Mouse (Mus musculus): Measurements from ENCODE around the gene Wwc2. TPM values are rescaled to one million over a fixed set of nuclear protein-coding genes. Genes with fewer than 3 reads are reported as not detected.

The Wwc2 gene
- polyA plus RNA-seq, 1 experiment from 2014 or later: 14.7 TPM

DNA sequence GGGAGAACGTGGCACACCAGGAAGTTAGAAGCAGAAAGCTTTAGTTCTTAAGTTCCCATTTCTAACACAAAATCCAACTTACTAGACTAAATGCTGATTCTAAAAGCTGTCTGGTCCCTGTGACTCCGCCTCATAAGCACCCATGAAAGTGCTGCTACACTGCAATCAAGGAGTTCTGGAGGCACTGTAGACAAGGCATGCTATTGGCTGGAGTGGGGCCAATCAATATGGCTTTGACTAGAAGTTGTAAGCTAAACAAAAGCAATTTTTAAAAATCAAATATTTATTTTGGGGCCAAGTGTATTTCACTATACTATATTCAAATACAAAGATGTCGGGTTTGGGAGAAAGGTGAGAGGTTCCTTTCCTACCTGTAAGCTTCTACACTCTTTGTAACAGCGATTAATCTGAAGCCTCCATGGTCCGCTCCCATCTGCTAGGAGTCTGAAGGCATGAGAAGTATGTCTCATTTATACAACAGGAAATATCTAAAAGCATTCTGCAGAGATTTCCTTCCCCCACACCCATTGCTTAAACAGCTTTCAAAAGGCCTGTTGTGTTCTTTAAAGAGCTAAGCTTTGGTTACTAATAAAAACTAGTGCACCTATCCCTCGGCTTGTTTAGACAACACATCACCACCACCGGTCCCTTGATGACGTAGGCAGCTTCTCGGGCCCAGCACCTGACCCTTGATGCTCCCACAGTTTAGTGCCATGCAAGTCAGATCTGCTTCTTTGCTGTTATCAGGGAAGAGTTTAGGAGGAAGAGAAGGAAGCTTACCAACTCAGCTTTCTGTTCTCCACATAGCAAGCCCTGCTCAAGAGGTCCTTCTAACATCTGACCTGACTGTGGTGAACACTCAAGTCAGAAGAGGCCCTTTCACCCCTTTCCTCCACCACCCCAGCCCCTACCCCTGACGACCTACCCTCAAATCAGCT, 50.5 kb downstream of the Wwc2 start:
- H3K4me1 ChIP-seq (ENCODE audit: control insufficient read depth in 2 of 2, insufficient read depth in 2 of 2, low read length in 2 of 2): peaks cover 22 to 28% of the 10 kb centered on the region in 2 experiments
- no peaks in the 10 kb centered on the region for H3K9me3 ChIP-seq (ENCODE audit: control insufficient read depth, low read length)
- H3K4me2 ChIP-seq (ENCODE audit: low read length): no peak overlapping the region
- no peak overlapping the region for H3K4me3 ChIP-seq (ENCODE audit: control insufficient read depth in 1 of 2, insufficient read depth in 1 of 2, low read depth in 1 of 2, low read length in 2 of 2)
- H3K27me3 ChIP-seq (ENCODE audit: control insufficient read depth, insufficient read depth, low read length): no peaks in the 10 kb centered on the region
- peak overlapping the region; percentile 40 to 70 for H3K27ac ChIP-seq (replicated peaks in 1 of 2; ENCODE audit: control insufficient read depth in 1 of 2, insufficient read depth in 1 of 2, low read depth in 2 of 2, low read length in 2 of 2)
- ATAC-seq (ENCODE audit: insufficient number of reproducible peaks, insufficient read depth, low FRiP score, low read depth): no peak
- H3K9ac ChIP-seq (ENCODE audit: low read length): no peak overlapping the region; the same call in 1 of the 2 replicates
- H3K36me3 ChIP-seq (ENCODE audit: control insufficient read depth, insufficient read depth, low read length): no peaks in the 10 kb centered on the region
- WGBS: 62% methylated on average over 10 of the region's 10 CpGs

DNA sequence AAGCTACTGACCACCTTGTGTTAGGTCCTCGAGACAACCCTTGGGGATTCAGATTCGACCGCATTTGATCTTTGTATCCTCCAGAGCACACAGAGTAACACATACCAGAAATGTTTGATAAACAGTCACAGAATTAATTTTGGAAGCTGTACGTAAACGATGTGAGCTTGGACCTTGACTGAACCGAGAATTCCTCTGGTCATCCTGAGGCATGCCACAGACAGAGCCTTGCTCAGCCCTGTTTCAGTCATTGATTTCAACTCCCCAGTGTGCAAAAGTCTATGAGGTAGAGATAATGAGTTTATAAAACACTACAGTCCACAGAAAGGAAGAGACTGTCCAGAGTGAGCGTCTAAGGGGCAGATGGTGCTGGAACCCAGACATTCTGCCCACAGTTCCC, 51.5 kb downstream of the Wwc2 start:
- WGBS: 49% methylated on average over 7 of the region's 7 CpGs
- no peak for ATAC-seq (ENCODE audit: insufficient number of reproducible peaks, insufficient read depth, low FRiP score, low read depth)
- H3K4me3 ChIP-seq (ENCODE audit: control insufficient read depth in 1 of 2, insufficient read depth in 1 of 2, low read depth in 1 of 2, low read length in 2 of 2): no peak overlapping the region
- no peaks in the 10 kb centered on the region for H3K9me3 ChIP-seq (ENCODE audit: control insufficient read depth, low read length)
- H3K27ac ChIP-seq (replicated peaks in 1 of 2; ENCODE audit: control insufficient read depth in 1 of 2, insufficient read depth in 1 of 2, low read depth in 2 of 2, low read length in 2 of 2): peak overlapping the region in 1 of 2 experiments; percentile 26; a peak in 2 of 4 replicates
- H3K4me2 ChIP-seq (ENCODE audit: low read length): no peak overlapping the region
- peaks cover 22 to 36% of the 10 kb centered on the region in 2 experiments for H3K4me1 ChIP-seq (ENCODE audit: control insufficient read depth in 2 of 2, insufficient read depth in 2 of 2, low read length in 2 of 2)
- H3K27me3 ChIP-seq (ENCODE audit: control insufficient read depth, insufficient read depth, low read length): no peaks in the 10 kb centered on the region
- no peaks in the 10 kb centered on the region for H3K36me3 ChIP-seq (ENCODE audit: control insufficient read depth, insufficient read depth, low read length)
- 0 out of 2 replicates have a peak overlapping the region, but pooled peaks have one; percentile 27 for H3K9ac ChIP-seq (ENCODE audit: low read length)

DNA sequence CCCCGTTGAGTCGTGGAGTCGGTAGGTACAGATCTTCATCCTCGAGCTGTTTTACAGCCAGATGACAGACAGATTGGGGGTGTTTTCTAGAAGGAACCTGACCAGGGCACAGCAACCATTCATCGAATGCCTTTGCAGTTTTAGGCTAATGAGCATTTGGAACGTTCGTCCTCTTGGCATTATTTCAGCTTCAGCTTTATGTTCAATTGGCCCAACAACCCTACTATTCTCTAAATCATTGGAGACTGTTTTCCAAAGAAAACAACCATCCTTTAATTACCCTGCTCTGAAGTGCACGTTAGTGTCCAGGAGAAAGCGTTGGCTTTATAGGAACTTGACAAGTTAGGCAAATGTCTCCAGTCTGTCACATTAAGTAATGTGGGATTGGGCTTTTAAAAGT, 54.3 kb downstream of the Wwc2 start:
- Histone ChIP-seq H3K27ac (replicated peaks in 1 of 2; ENCODE audit: control insufficient read depth in 1 of 2, insufficient read depth in 1 of 2, low read depth in 2 of 2, low read length in 2 of 2) (no peak overlapping the region; a peak in 1 of 4 replicates), H3K36me3 (ENCODE audit: control insufficient read depth, insufficient read depth, low read length) (no peaks in the 10 kb centered on the region), H3K9ac (ENCODE audit: low read length) (no peak overlapping the region), H3K9me3 (ENCODE audit: control insufficient read depth, low read length) (no peaks in the 10 kb centered on the region), H3K4me2 (ENCODE audit: low read length) (no peak overlapping the region), H3K4me3 (ENCODE audit: control insufficient read depth in 1 of 2, insufficient read depth in 1 of 2, low read depth in 1 of 2, low read length in 2 of 2) (no peak overlapping the region), H3K27me3 (ENCODE audit: control insufficient read depth, insufficient read depth, low read length) (no peaks in the 10 kb centered on the region), H3K4me1 (ENCODE audit: control insufficient read depth in 2 of 2, insufficient read depth in 2 of 2, low read length in 2 of 2) (peaks cover 36 to 62% of the 10 kb centered on the region in 2 experiments)
- WGBS: 63% methylated on average over 9 of the region's 9 CpGs
- ATAC-seq (ENCODE audit: insufficient number of reproducible peaks, insufficient read depth, low FRiP score, low read depth): no peak

DNA sequence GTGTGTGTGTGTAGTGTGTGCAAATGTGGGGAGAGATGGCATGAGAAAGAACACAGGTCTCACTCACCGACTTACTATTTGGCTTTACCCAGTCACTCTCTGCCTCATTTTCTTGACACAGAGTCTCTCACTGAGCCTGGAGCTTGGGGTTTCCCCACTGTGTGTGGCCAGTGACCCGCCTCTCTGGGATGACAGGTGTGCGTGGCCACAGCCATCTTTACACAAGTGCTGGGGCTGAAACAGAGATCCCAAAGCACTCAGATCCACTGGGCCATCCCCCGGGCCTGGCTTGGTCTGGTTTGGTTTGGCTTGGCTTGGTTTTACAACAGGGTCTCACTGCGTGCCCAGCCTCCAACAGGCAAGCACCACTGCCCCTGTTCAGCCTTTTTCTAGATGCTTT, 55.3 kb downstream of the Wwc2 start:
- no peaks in the 10 kb centered on the region for H3K36me3 ChIP-seq (ENCODE audit: control insufficient read depth, insufficient read depth, low read length)
- no peak overlapping the region; a peak in 1 of 4 replicates for H3K27ac ChIP-seq (replicated peaks in 1 of 2; ENCODE audit: control insufficient read depth in 1 of 2, insufficient read depth in 1 of 2, low read depth in 2 of 2, low read length in 2 of 2)
- H3K9me3 ChIP-seq (ENCODE audit: control insufficient read depth, low read length): no peaks in the 10 kb centered on the region
- ATAC-seq (ENCODE audit: insufficient number of reproducible peaks, insufficient read depth, low FRiP score, low read depth): no peak
- H3K4me2 ChIP-seq (ENCODE audit: low read length): no peak overlapping the region
- no peak overlapping the region for H3K9ac ChIP-seq (ENCODE audit: low read length)
- WGBS: 78% methylated on average over 5 of the region's 5 CpGs
- no peak overlapping the region for H3K4me3 ChIP-seq (ENCODE audit: control insufficient read depth in 1 of 2, insufficient read depth in 1 of 2, low read depth in 1 of 2, low read length in 2 of 2)
- no peaks in the 10 kb centered on the region for H3K27me3 ChIP-seq (ENCODE audit: control insufficient read depth, insufficient read depth, low read length)
- H3K4me1 ChIP-seq (ENCODE audit: control insufficient read depth in 2 of 2, insufficient read depth in 2 of 2, low read length in 2 of 2): peaks cover 33 to 65% of the 10 kb centered on the region in 2 experiments

DNA sequence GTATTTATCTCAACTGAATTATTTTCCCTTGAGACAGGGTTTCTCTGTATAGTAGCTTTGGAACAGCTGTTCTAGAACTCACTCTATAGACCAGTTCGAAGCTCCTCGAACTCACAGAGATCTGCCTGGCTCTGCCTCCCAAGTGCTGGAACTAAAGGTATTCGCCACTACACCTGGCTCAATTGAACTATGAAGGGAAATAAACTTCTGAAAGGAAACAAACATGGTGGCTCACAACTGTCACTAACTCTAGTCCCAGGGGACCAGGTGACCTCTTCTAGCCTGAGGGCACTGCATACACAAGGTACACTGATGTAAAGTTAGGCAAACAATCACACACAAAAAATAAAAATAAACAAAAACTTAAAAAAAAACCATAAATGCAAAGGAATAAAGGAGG, 57.6 kb downstream of the Wwc2 start:
- H3K9ac ChIP-seq (ENCODE audit: low read length): peak overlapping the region; percentile 54
- peak overlapping the region; percentile 29 to 80 for H3K27ac ChIP-seq (replicated peaks in 1 of 2; ENCODE audit: control insufficient read depth in 1 of 2, insufficient read depth in 1 of 2, low read depth in 2 of 2, low read length in 2 of 2)
- H3K27me3 ChIP-seq (ENCODE audit: control insufficient read depth, insufficient read depth, low read length): no peaks in the 10 kb centered on the region
- no peak for ATAC-seq (ENCODE audit: insufficient number of reproducible peaks, insufficient read depth, low FRiP score, low read depth)
- H3K4me3 ChIP-seq (ENCODE audit: control insufficient read depth in 1 of 2, insufficient read depth in 1 of 2, low read depth in 1 of 2, low read length in 2 of 2): no peak overlapping the region
- H3K4me1 ChIP-seq (ENCODE audit: control insufficient read depth in 2 of 2, insufficient read depth in 2 of 2, low read length in 2 of 2): peaks cover 28 to 56% of the 10 kb centered on the region in 2 experiments
- 85% methylated on average over 3 of the region's 3 CpGs for WGBS
- H3K4me2 ChIP-seq (ENCODE audit: low read length): peak overlapping the region; percentile 54
- H3K36me3 ChIP-seq (ENCODE audit: control insufficient read depth, insufficient read depth, low read length): no peaks in the 10 kb centered on the region
- no peaks in the 10 kb centered on the region for H3K9me3 ChIP-seq (ENCODE audit: control insufficient read depth, low read length)

DNA sequence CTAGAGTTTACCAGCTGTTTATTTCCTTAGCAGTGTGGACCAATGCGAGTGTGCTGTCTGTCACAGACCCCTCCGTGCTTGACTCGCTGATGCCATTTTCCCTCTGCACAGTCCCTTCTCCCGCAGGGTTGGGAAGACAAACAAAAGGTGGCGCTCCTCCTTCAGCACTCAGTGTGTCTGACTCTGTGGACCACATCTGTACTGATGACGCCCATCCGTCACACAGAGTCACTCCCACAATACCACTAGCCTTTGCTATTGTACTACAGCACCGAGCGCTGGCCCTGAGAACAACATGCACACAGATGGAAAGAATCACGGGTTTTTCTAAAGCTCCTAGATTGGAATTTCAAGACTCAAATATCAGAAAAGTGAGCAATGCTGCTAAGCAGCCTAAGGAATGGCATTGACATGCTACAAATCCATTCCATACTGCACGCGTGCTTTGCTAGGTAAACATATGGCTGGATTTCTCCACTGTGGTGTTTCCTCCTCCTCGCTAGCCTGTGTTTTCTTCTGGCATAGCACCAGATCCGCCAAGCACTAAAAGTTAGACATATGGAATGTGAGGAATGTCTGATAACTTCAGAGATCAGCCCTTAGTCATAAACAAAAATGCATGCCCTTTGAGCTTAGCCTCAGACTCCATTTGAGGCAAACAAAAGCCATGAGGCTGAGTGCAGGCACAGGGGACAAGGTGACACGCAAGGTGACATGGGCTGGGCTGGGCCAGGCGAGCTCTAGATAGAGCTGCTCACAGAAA, 58.5 kb downstream of the Wwc2 start:
- Histone ChIP-seq H3K9ac (ENCODE audit: low read length) (peak overlapping the region; percentile 54), H3K27ac (replicated peaks in 1 of 2; ENCODE audit: control insufficient read depth in 1 of 2, insufficient read depth in 1 of 2, low read depth in 2 of 2, low read length in 2 of 2) (peak overlapping the region; percentile 80 to 84), H3K4me1 (ENCODE audit: control insufficient read depth in 2 of 2, insufficient read depth in 2 of 2, low read length in 2 of 2) (peaks cover 28 to 59% of the 10 kb centered on the region in 2 experiments), H3K4me2 (ENCODE audit: low read length) (peak overlapping the region; percentile 54), H3K36me3 (ENCODE audit: control insufficient read depth, insufficient read depth, low read length) (no peaks in the 10 kb centered on the region), H3K4me3 (ENCODE audit: control insufficient read depth in 1 of 2, insufficient read depth in 1 of 2, low read depth in 1 of 2, low read length in 2 of 2) (no peak overlapping the region; a peak in 1 of 4 replicates), H3K9me3 (ENCODE audit: control insufficient read depth, low read length) (no peaks in the 10 kb centered on the region), H3K27me3 (ENCODE audit: control insufficient read depth, insufficient read depth, low read length) (no peaks in the 10 kb centered on the region)
- 21% methylated on average over 16 of the region's 16 CpGs for WGBS
- ATAC-seq (ENCODE audit: insufficient number of reproducible peaks, insufficient read depth, low FRiP score, low read depth): peak; percentile 55

DNA sequence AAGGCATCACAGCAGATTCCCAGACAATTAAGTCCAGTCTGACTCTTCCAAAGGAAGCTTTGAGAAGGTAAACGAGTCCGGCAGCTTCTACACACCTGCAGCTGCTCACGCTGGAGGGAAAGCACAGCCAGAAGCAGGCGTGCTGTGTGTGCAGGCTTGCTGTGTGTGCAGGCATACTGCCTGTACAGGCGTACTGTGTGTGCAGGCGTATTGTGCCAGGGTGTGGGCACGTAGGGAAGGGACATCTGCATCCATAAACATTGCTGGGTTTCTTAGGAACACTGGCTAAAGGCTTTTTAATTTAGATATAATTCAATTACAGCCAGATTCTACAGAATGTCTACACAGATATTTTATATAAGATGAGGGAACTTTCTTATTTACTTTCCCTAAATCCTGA, 59.4 kb downstream of the Wwc2 start:
- Histone ChIP-seq H3K36me3 (ENCODE audit: control insufficient read depth, insufficient read depth, low read length) (no peaks in the 10 kb centered on the region), H3K4me2 (ENCODE audit: low read length) (no peak overlapping the region), H3K4me3 (ENCODE audit: control insufficient read depth in 1 of 2, insufficient read depth in 1 of 2, low read depth in 1 of 2, low read length in 2 of 2) (no peak overlapping the region), H3K4me1 (ENCODE audit: control insufficient read depth in 2 of 2, insufficient read depth in 2 of 2, low read length in 2 of 2) (peaks cover 28 to 58% of the 10 kb centered on the region in 2 experiments), H3K9ac (ENCODE audit: low read length) (no peak overlapping the region), H3K9me3 (ENCODE audit: control insufficient read depth, low read length) (no peaks in the 10 kb centered on the region), H3K27me3 (ENCODE audit: control insufficient read depth, insufficient read depth, low read length) (no peaks in the 10 kb centered on the region), H3K27ac (replicated peaks in 1 of 2; ENCODE audit: control insufficient read depth in 1 of 2, insufficient read depth in 1 of 2, low read depth in 2 of 2, low read length in 2 of 2) (no peak overlapping the region)
- no peak for ATAC-seq (ENCODE audit: insufficient number of reproducible peaks, insufficient read depth, low FRiP score, low read depth)
- 84% methylated on average over 7 of the region's 7 CpGs for WGBS
